Mouse (Mus musculus) liver, embryonic 14.5 days (tissue): ENCODE measurements at regions not wholly inside any gene's neighbourhood (a gene's known extent, or its start where the extent isn't known, plus 50 kb on each side); places are given as distances from the start of the nearest gene placed in this dataset.

Experiments used
- ATAC-seq: fragments of 200-750 bp; cut with Nextera tagmentation; 2 replicates; pipeline ENCODE4 v1.8.0; 2017; ENCODE audit warnings: moderate number of reproducible peaks, mild to moderate bottlenecking, moderate library complexity; ENCODE audit not compliant: insufficient read depth
- DNase-seq, 3 experiments: peaks; one replicate each; pipeline ENCODE4 v3.0.0-alpha.2; 2012 to 2013; ENCODE audit warnings: low read depth in 3 of 3, low spot score in 3 of 3
- H3K27ac ChIP-seq: fragments of 300-500 bp; sonication (generic); 2 replicates; pipeline ENCODE4 v1.5.1; 2014; ENCODE audit warnings: moderate library complexity, mild to moderate bottlenecking, control low read depth, inconsistent platforms
- H3K27me3 ChIP-seq: fragments of 300-500 bp; sonication (generic); 2 replicates; pipeline ENCODE4 v1.6.1; 2014; ENCODE audit warnings: mild to moderate bottlenecking, low read length, moderate library complexity; ENCODE audit not compliant: control insufficient read depth, insufficient read depth
- H3K36me3 ChIP-seq: fragments of 300-500 bp; sonication (generic); replicated peaks from 2 replicates; pipeline ENCODE4 v1.6.1; 2014; ENCODE audit warnings: low read depth; ENCODE audit not compliant: control insufficient read depth, insufficient read depth
- H3K4me1 ChIP-seq, 2 experiments: fragments of 200-500 bp in 1 of 2; fragments of 300-500 bp in 1 of 2; sonication (generic) in 1 of 2; replicated peaks; 2 replicates each; pipeline ENCODE4 v1.6.1; 2012 to 2014; ENCODE audit warnings: antibody characterized with exemption in 1 of 2, inconsistent platforms in 1 of 2, low read length in 1 of 2; ENCODE audit not compliant: control insufficient read depth in 2 of 2, insufficient read depth in 2 of 2
- H3K4me2 ChIP-seq: fragments of 300-500 bp; sonication (generic); 2 replicates; pipeline ENCODE4 v1.6.1; 2014; ENCODE audit warnings: low read depth, mild to moderate bottlenecking, control low read depth, moderate library complexity
- H3K4me3 ChIP-seq, 2 experiments: fragments of 200-500 bp in 1 of 2; fragments of 300-500 bp in 1 of 2; sonication (generic) in 1 of 2; 2 replicates each; pipeline ENCODE4 v1.5.1; 2012 to 2014; ENCODE audit warnings: low read depth in 2 of 2, low read length in 2 of 2, mild to moderate bottlenecking in 2 of 2, control low read depth in 1 of 2, inconsistent platforms in 1 of 2, moderate library complexity in 1 of 2; ENCODE audit not compliant: insufficient read depth in 1 of 2
- H3K9ac ChIP-seq: fragments of 300-500 bp; sonication (generic); replicated peaks from 2 replicates; pipeline ENCODE4 v1.6.1; 2014; ENCODE audit warnings: mild to moderate bottlenecking, control low read depth, moderate library complexity
- H3K9me3 ChIP-seq: fragments of 300-500 bp; sonication (generic); 2 replicates; pipeline ENCODE4 v1.6.1; 2016; ENCODE audit warnings: low read length, mixed read lengths; ENCODE audit not compliant: control insufficient read depth
- CTCF ChIP-seq: IDR thresholded peaks from 2 replicates; pipeline ENCODE4 v1.5.1; 2016; ENCODE audit warnings: antibody characterized with exemption, low read depth, control low read depth
- EP300 ChIP-seq: IDR thresholded peaks from 2 replicates; pipeline ENCODE4 v1.6.1; 2016; ENCODE audit warnings: antibody characterized with exemption, low read depth
- WGBS: fragments of 180-500 bp; shearing (Covaris S2); extraction: QIAGEN DNeasy Blood & Tissue Kit; methylation state at CpG from one replicate; pipeline ENCODE4 v1.1.7; 2014; ENCODE audit not compliant: insufficient replicate concordance; 5-methylcytosine and 5-hydroxymethylcytosine counted together

GRCm38 (mm10) chr1:149674166-149674565, 286.9 kb downstream of the Pla2g4a start:
- Histone ChIP-seq H3K4me1 (no peaks in the 10 kb centered on the region), H3K4me3 (no peak overlapping the region), H3K4me2 (no peak overlapping the region), H3K36me3 (no peaks in the 10 kb centered on the region), H3K27ac (no peak overlapping the region), H3K9ac (no peak overlapping the region), H3K27me3 (no peaks in the 10 kb centered on the region), H3K9me3 (no peaks in the 10 kb centered on the region)
- TF ChIP-seq CTCF (no peak), EP300 (no peak)
- no peak for ATAC-seq
- no peak for DNase-seq
- WGBS = 79% methylated on average over 1 of the region's 1 CpGs

DNA sequence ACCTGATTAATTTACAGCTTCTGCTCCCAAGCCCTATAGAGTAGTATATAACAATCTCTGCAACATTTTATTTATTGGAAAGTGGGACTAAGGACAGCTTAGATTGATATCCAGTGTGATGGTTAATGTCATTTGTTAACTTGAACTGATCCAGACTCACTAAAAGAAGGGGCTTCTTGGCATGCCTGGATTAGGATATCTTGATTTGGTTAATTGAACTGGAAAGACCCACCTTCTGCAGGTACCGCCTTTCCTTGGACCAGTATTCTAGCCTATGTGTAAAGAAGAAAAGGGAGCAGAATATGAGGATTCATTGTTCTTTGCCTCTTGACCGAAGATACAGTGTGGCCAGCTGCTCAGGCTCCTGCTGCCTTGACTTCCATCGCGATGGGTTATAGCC, 288.5 kb downstream of the Pla2g4a start:
- no peak overlapping the region for H3K4me2 ChIP-seq
- H3K36me3 ChIP-seq = no peaks in the 10 kb centered on the region
- no peak overlapping the region for H3K27ac ChIP-seq
- H3K4me1 ChIP-seq = no peaks in the 10 kb centered on the region
- WGBS = 68% methylated on average over 4 of the region's 4 CpGs
- H3K9me3 ChIP-seq = no peaks in the 10 kb centered on the region
- no peak overlapping the region for H3K4me3 ChIP-seq
- TF ChIP-seq EP300 (no peak), CTCF (no peak)
- no peak overlapping the region for H3K9ac ChIP-seq
- ATAC-seq (no peak), DNase-seq (no peak)
- H3K27me3 ChIP-seq = no peaks in the 10 kb centered on the region

DNA sequence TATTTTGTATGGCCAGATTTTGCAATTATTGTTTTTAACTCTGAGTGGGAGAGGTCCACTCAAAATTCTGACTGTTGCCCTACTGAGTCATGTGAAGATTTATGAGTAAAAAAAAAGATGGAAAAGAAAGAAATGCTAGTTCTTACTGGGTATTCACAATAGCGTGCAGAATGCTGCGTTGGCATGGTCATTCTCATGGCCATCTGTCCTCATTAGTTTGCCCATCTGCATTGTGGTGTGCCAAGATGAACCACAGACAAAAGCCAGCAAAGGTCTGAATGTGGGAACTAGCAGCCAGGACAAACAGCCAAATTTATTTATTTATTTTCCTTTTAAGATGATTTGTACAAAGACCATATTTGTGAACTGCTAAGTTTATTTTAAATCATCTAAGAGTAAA, 289.0 kb downstream of the Pla2g4a start:
- Histone ChIP-seq H3K4me3 (no peak overlapping the region), H3K27ac (no peak overlapping the region), H3K4me1 (no peaks in the 10 kb centered on the region), H3K9ac (no peak overlapping the region), H3K9me3 (no peaks in the 10 kb centered on the region), H3K27me3 (no peaks in the 10 kb centered on the region), H3K4me2 (no peak overlapping the region), H3K36me3 (no peaks in the 10 kb centered on the region)
- no peak for ATAC-seq
- no peak for TF ChIP-seq CTCF
- no peak for TF ChIP-seq EP300
- WGBS = 62% methylated on average over 2 of the region's 2 CpGs
- DNase-seq = no peak

DNA sequence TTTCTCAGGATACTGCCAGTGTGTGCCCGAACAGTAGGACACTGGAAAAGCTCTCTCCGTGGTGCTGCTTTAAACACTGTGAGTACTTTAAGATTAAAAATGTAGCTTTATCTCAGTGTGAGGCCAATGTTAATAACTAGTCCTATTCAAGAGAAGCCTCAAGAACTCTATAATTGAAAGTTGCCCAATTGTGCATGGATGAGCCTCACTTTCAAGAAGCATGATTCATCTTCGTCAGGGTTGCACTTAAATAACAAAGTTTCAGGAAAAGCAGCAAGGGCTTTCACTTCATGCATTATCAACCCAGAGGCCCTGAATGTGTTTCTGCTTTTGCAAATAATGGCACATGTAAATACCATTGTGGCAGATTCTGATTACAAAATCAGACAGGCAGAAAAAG, 290.0 kb downstream of the Pla2g4a start:
- H3K27ac ChIP-seq = no peak overlapping the region
- DNase-seq = no peak

More for the DNA sequence above, 290.0 kb downstream of the Pla2g4a start:
- WGBS = 52% methylated on average over 3 of the region's 3 CpGs
- Histone ChIP-seq H3K4me2 (no peak overlapping the region), H3K27me3 (no peaks in the 10 kb centered on the region), H3K4me3 (no peak overlapping the region), H3K9ac (no peak overlapping the region), H3K4me1 (no peaks in the 10 kb centered on the region), H3K9me3 (no peaks in the 10 kb centered on the region), H3K36me3 (no peaks in the 10 kb centered on the region)
- TF ChIP-seq CTCF (no peak), EP300 (no peak)
- ATAC-seq = no peak
